Mouse (Mus musculus) midbrain, postnatal 0 days (tissue): ENCODE measurements at regions not wholly inside any gene's neighbourhood (a gene's known extent, or its start where the extent isn't known, plus 50 kb on each side); places are given as distances from the start of the nearest gene placed in this dataset.

Experiments
- ATAC-seq: fragments of 200-750 bp; cut with Nextera tagmentation; 2 replicates; pipeline ENCODE4 v1.8.0; 2017; ENCODE audit warnings: moderate number of reproducible peaks, mild to moderate bottlenecking, moderate TSS enrichment, moderate library complexity; ENCODE audit not compliant: low FRiP score
- DNase-seq: peaks from one replicate; pipeline ENCODE4 v3.0.0-alpha.2; 2015; ENCODE audit warnings: low spot score
- H3K27ac ChIP-seq: fragments of 300-500 bp; sonication (generic); 2 replicates; pipeline ENCODE4 v1.5.1; 2014; ENCODE audit warnings: low read depth, mild to moderate bottlenecking, low read length, mixed read lengths
- H3K27me3 ChIP-seq: fragments of 300-500 bp; sonication (generic); 2 replicates; pipeline ENCODE4 v1.6.1; 2014; ENCODE audit warnings: low read length, control low read depth, mixed read lengths; ENCODE audit not compliant: insufficient read depth
- H3K36me3 ChIP-seq: fragments of 300-500 bp; sonication (generic); 2 replicates; pipeline ENCODE4 v1.6.1; 2014; ENCODE audit warnings: low read length, control low read depth, mixed read lengths; ENCODE audit not compliant: insufficient read depth
- H3K4me1 ChIP-seq: fragments of 300-500 bp; sonication (generic); 2 replicates; pipeline ENCODE4 v1.6.1; 2014; ENCODE audit warnings: mild to moderate bottlenecking, control low read depth, antibody characterized with exemption, low read length, mixed read lengths; ENCODE audit not compliant: insufficient read depth
- H3K4me2 ChIP-seq: fragments of 300-500 bp; sonication (generic); 2 replicates; pipeline ENCODE4 v1.6.1; 2014; ENCODE audit warnings: low read depth, mild to moderate bottlenecking, low read length, mixed read lengths; ENCODE audit not compliant: poor library complexity, severe bottlenecking
- H3K4me3 ChIP-seq: fragments of 300-500 bp; sonication (generic); 2 replicates; pipeline ENCODE4 v1.5.1; 2014; ENCODE audit warnings: low read depth, mild to moderate bottlenecking, low read length, moderate library complexity
- H3K9ac ChIP-seq: fragments of 300-500 bp; sonication (generic); replicated peaks from 2 replicates; pipeline ENCODE4 v1.6.1; 2014; ENCODE audit warnings: mild to moderate bottlenecking, low read length, moderate library complexity, mixed read lengths; ENCODE audit not compliant: poor library complexity, severe bottlenecking
- H3K9me3 ChIP-seq: fragments of 300-500 bp; sonication (generic); 2 replicates; pipeline ENCODE4 v1.6.1; 2016; ENCODE audit warnings: low read length, control low read depth
- CTCF ChIP-seq: IDR thresholded peaks from 2 replicates; pipeline ENCODE4 v1.5.1; 2016; ENCODE audit warnings: antibody characterized with exemption, mild to moderate bottlenecking
- WGBS: fragments of 180-500 bp; shearing (Covaris S2); extraction: QIAGEN DNeasy Blood & Tissue Kit; methylation state at CpG from one replicate; pipeline ENCODE4 v1.1.7; 2014; 5-methylcytosine and 5-hydroxymethylcytosine counted together

DNA sequence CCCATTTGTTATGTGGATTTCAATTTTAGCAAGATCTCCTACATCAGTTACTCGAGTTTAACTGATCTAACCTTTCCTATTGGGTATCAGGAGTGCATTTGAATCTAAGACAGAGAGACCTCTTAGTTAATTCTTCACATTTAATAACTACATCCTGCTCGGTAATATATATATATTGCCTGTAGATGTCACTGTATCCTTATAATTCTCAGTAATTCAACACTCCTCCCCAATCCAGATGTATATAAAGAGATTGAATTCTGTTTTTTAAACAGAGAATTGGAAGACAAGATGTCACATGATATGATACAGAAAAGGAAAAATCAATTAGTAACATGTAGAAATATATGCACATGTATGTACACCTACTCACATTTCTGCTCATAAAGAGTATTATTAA is 133.3 kb upstream of the Mageb4 start:
- peak; percentile 3 for DNase-seq

More for the DNA sequence above, 133.3 kb upstream of the Mageb4 start:
- H3K9me3 ChIP-seq, result no peaks in the 10 kb centered on the region
- H3K4me3 ChIP-seq, result no peak overlapping the region
- H3K27me3 ChIP-seq, result no peaks in the 10 kb centered on the region
- peak; percentile 54 for TF ChIP-seq CTCF
- H3K9ac ChIP-seq, result no peak overlapping the region
- ATAC-seq, result no peak
- 45% methylated on average over 2 of the region's 2 CpGs for whole genome bisulfite sequencing
- no peak overlapping the region for H3K27ac ChIP-seq
- H3K4me1 ChIP-seq, result no peaks in the 10 kb centered on the region
- no peak overlapping the region for H3K4me2 ChIP-seq
- no peaks in the 10 kb centered on the region for H3K36me3 ChIP-seq
